Mouse (Mus musculus) G1E (cell line): ENCODE data around the gene March2. TPM values are rescaled to one million over a fixed set of nuclear protein-coding genes. Genes with fewer than 3 reads are reported as not detected.

Experiments
- ATAC-seq: 2 replicates; pipeline ENCODE4 v1.8.0; 2016; ENCODE audit warnings: mild to moderate bottlenecking; ENCODE audit not compliant: insufficient number of reproducible peaks, poor library complexity, low FRiP score, severe bottlenecking; ENCODE audit errors: extremely low read depth
- DNase-seq: peaks from one replicate; pipeline ENCODE4 v3.0.0; 2012; ENCODE audit warnings: low spot score
- H3K27me3 ChIP-seq: 2 replicates; pipeline ENCODE4 v1.6.1; 2012; ENCODE audit warnings: mild to moderate bottlenecking, low read length, inconsistent platforms; ENCODE audit not compliant: insufficient read depth
- H3K36me3 ChIP-seq: replicated peaks from 2 replicates; pipeline ENCODE3; 2012; ENCODE audit warnings: mild to moderate bottlenecking, inconsistent platforms
- H3K4me1 ChIP-seq: 2 replicates; pipeline ENCODE4 v1.6.1; 2012; ENCODE audit warnings: low read depth, low read length, inconsistent platforms, mixed read lengths; ENCODE audit not compliant: insufficient read depth
- H3K4me3 ChIP-seq: 2 replicates; pipeline ENCODE4 v1.5.1; 2012; ENCODE audit warnings: low read depth, mild to moderate bottlenecking, inconsistent platforms, low read length, moderate library complexity, mixed read lengths
- H3K9me3 ChIP-seq: replicated peaks from 2 replicates; pipeline ENCODE4 v1.6.1; 2012; ENCODE audit warnings: inconsistent platforms
- CTCF ChIP-seq: IDR thresholded peaks from 2 replicates; pipeline ENCODE4 v1.5.1; 2012; ENCODE audit warnings: low read depth, low read length, inconsistent platforms, mixed read lengths
- GATA1 ChIP-seq: IDR thresholded peaks from 2 replicates; pipeline ENCODE4 v1.6.1; 2012; ENCODE audit warnings: borderline replicate concordance, low read length, inconsistent platforms, mixed read lengths
- GATA2 ChIP-seq: IDR thresholded peaks from 2 replicates; pipeline ENCODE4 v1.6.1; 2012; ENCODE audit warnings: low read depth, low read length, inconsistent platforms, borderline replicate concordance
- POLR2AphosphoS5 ChIP-seq: IDR thresholded peaks from 2 replicates; pipeline ENCODE4 v1.6.1; 2012; ENCODE audit warnings: low read depth, low read length, inconsistent platforms; ENCODE audit not compliant: insufficient replicate concordance
- TAL1 ChIP-seq: conservative IDR thresholded peaks from 2 replicates; pipeline ENCODE4 v1.6.1; 2012; ENCODE audit warnings: low read depth, low read length, inconsistent platforms, mixed read lengths
- polyA plus RNA-seq: library from polyadenylated mRNA; stranded (reverse); fragments of >175 nt; gene quantifications from 2 replicates; pipeline ENCODE4 v1.2.3, GENCODE M21; 2012
- total RNA-seq, 2 experiments: library from RNA; stranded (forward) in 1 of 2; stranded (reverse) in 1 of 2; fragments of 200-1000 nt in 1 of 2; fragments of >200 nt in 1 of 2; fragmentation: Nextera tagmentation in 1 of 2; gene quantifications; 2 replicates each; pipeline ENCODE4 v1.2.3; 2014 to 2017

Gene March2
- total and polyA plus RNA-seq, 3 experiments: 33.3 to 120 (median 75.3) TPM

DNA sequence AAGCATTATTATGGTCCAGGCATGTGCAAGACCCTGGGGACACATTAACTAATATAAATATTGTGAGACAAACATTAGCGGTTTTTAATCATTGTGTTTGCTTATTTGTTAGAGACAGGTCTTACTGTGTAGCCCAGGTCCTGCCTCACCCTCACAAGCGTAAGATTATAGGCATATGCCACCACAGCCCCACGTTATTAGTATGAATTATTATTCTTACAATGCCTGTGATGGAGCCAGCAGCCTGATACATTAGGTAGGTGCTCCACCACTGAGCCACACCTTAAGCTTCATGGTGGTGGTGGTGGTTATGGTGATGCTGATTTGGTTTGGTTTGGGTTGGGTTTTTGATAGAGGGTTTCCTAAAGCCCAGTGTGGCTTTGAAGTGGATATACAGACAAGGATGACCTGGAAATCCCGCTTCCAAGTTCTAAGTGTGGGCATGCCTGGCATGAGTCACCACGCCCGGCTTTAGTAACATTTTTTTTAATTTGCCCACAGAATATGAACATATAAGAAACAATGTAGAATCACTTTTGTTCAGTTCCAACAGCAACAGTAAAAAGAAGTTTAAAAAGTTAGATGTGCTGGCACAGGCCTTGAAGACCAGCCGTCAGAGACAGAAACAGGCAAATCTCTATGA, 1.4 kb upstream of the March2 start:
- Histone ChIP-seq H3K27me3 (no peaks in the 10 kb centered on the region), H3K36me3 (peaks cover 22% of the 10 kb centered on the region), H3K9me3 (no peaks in the 10 kb centered on the region), H3K4me3 (no peak overlapping the region), H3K4me1 (peaks cover 39% of the 10 kb centered on the region)
- DNase-seq: no peak
- no peak for ATAC-seq
- no peak for TF ChIP-seq GATA2
- TF ChIP-seq GATA1: no peak
- no peak for TF ChIP-seq TAL1
- TF ChIP-seq CTCF: no peak
- no peak for TF ChIP-seq POLR2AphosphoS5

DNA sequence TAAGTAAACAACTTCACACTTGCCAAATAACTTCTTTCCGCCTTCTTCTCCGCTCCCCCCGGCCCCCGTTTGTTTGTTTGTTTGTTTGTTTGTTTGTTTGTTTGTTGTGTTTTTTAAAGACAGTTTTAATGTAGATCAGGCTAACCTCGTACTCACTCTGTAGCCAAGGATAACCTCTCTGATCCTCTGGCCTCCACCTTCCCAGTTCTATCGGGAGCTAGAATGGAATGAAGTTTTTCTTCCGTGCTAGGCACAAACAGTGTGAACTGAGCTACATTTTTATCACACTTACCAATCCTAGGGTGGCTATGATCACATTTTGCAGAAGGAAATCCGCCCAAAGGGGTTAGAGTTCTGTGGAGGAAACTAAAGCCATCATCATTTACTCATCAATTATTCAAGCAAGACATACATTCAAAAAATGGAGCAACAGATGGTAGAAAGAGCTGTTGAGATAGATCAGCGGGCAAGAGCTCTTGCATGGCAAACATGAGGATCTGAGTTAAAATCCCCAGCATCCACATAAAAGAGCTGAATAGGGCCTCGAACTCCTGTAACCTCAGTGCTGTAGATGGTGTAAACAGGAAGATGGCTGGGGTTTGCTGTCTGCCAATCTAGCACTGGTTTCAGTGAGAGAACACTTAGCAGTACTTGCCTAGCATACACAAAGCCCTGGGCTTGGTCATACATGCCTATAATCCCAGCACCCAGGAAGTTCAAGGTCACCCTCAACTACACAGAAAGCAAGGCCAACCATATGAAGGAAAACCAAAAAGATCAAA, 665 bp upstream of the March2 start:
- peaks cover 29% of the 10 kb centered on the region for H3K36me3 ChIP-seq
- no peaks in the 10 kb centered on the region for H3K27me3 ChIP-seq
- H3K4me3 ChIP-seq: peak overlapping the region; percentile 89
- TF ChIP-seq GATA1 (no peak), TAL1 (no peak), POLR2AphosphoS5 (no peak), GATA2 (no peak), CTCF (no peak)
- no peak for ATAC-seq
- H3K9me3 ChIP-seq: no peaks in the 10 kb centered on the region
- DNase-seq: no peak
- H3K4me1 ChIP-seq: peaks cover 46% of the 10 kb centered on the region

DNA sequence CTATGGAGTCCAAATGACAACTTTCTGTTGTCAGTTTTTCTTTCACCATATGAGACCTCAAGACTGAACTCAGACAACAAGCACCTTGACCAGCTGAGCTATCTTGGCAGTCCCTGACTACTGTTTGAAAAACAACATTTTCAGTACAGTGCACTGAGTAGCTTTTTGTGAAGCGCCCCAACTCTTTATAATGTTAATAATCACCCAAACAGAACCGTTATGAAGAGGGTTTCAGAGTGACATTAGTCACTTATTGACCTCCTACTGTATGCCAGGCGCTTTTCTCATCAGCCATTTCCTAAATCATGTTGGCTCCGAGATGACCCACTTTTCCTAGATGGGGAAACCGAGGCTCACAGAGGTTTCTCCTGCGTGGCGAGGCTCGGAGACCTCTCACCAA, 488 bp downstream of the March2 start:
- H3K9me3 ChIP-seq: no peaks in the 10 kb centered on the region
- peaks cover 32% of the 10 kb centered on the region for H3K36me3 ChIP-seq
- peaks cover 55% of the 10 kb centered on the region for H3K4me1 ChIP-seq
- no peak for DNase-seq
- no peak for TF ChIP-seq GATA2
- no peak for TF ChIP-seq POLR2AphosphoS5
- no peak for TF ChIP-seq CTCF
- TF ChIP-seq TAL1: no peak
- TF ChIP-seq GATA1: no peak
- ATAC-seq: no peak
- peak overlapping the region; percentile 89 for H3K4me3 ChIP-seq
- no peaks in the 10 kb centered on the region for H3K27me3 ChIP-seq

DNA sequence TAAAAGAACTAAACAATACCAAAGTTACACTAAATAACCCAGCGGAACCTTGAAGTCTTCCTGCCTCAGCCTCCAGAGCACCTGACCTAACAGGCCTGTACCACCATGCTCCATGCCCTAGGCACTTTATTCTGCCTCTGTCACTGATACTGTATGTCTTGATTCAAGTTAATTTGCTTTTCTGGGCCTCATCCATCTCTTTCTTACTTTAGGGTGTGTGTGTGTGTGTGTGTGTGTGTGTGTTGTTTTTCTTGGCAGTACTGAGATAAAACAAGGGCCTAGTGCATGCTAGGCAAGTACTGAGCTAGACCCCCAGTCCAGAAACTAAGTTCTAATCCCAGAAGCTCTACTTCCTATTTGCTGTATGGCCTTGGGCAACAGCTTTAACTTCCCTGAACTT, 1.2 kb downstream of the March2 start:
- peaks cover 62% of the 10 kb centered on the region for H3K4me1 ChIP-seq
- ATAC-seq (no peak), DNase-seq (no peak)
- H3K27me3 ChIP-seq: no peaks in the 10 kb centered on the region
- peaks cover 32% of the 10 kb centered on the region for H3K36me3 ChIP-seq
- TF ChIP-seq POLR2AphosphoS5: no peak
- no peak for TF ChIP-seq CTCF
- TF ChIP-seq TAL1: no peak
- TF ChIP-seq GATA2: no peak
- TF ChIP-seq GATA1: no peak
- H3K4me3 ChIP-seq: peak overlapping the region; percentile 38; the same call in 1 of the 2 replicates
- H3K9me3 ChIP-seq: no peaks in the 10 kb centered on the region

DNA sequence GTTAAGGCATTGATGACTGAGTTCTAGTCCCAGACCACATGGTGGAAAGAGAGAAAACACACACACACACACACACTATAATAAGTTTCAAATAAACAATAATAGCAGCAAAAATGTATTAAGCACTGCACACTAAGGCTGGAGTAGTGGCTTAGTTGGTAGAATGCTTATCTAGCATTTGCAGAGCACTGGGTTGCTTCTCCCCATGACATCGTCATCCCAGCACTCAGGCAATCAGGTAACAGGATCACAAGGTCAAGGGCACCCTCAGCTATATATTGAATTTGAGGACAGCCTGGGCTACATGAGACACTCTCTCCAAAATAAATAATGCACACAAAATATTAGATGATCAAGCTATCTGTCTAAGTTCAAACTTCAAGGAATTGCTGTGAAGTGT, 3.7 kb downstream of the March2 start:
- Histone ChIP-seq H3K9me3 (peaks cover 7% of the 10 kb centered on the region), H3K36me3 (peaks cover 52% of the 10 kb centered on the region), H3K27me3 (no peaks in the 10 kb centered on the region), H3K4me3 (no peak overlapping the region), H3K4me1 (peaks cover 80% of the 10 kb centered on the region)
- no peak for ATAC-seq
- no peak for DNase-seq
- TF ChIP-seq GATA1 (no peak), TAL1 (peak; percentile 28; the same call in 1 of the 2 replicates)

DNA sequence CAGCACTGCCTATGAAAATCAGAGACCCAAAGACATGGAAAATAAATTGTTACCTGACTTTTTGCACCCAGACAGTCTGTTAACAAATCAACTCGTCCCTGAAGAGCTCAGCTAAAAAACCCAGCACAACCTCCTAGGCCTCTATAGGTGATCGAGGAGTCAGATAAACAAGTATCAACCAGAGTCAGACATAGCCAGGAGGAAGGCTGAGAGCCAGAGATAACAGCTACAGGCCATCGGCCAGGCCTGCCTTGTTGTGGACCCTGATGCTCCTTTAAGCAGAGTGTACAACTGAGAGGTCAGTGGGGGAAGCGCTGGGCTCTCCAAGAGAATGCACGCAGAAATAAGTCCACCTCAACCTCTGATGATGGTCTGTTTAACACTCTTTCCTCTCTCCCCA, 5.2 kb downstream of the March2 start:
- Histone ChIP-seq H3K36me3 (peaks cover 65% of the 10 kb centered on the region), H3K27me3 (no peaks in the 10 kb centered on the region), H3K4me3 (peak overlapping the region; percentile 39; the same call in 1 of the 2 replicates), H3K9me3 (peaks cover 7% of the 10 kb centered on the region), H3K4me1 (peaks cover 82% of the 10 kb centered on the region)
- peak; percentile 95 for ATAC-seq
- DNase-seq: peak; percentile 68
- TF ChIP-seq TAL1 (peak; percentile 99), GATA2 (no peak)
